Mouse (Mus musculus) thymus, postnatal 36 days (tissue): ENCODE data around the gene Samd4b.

ENCODE experiments used
- DNase-seq, 2 experiments: peaks; one replicate each; pipeline ENCODE4 v3.0.0; 2022; ENCODE audit warnings: mixed read lengths in 2 of 2

Gene Samd4b

GRCm38 (mm10) chr7:28490903-28491302 is 107.0 kb downstream of the Samd4b start:
- DNase-seq, result peak in 1 of 2 experiments; percentile 21

GRCm38 (mm10) chr7:28490410-28490809 is 107.5 kb downstream of the Samd4b start:
- DNase-seq, result peak; percentile 46 to 58

DNA sequence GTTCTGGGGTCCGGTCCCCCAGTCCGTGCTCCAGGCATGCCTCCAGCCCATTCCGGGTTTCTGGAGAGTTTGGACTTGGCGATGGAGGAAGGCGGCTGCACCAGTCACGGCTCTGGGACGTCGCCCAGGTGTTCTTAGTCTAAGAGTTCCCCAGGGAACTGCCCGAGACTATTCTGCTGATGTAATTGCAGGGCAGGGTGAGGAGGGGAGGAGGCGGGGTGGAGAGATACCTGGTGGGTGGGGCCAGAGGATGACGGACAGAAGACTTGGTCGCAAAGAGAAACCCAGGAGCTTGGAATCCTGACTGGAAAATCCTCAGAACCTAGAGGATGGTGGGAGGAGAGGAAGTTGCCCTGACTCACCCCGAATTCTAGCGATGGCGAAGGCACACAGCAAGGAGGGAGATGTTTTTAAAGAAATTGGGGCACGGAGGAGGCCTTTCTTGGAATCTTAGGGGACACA is 109.9 kb downstream of the Samd4b start:
- DNase-seq, result no peak

- no peak for DNase-seq
Observed at GRCm38 (mm10) chr7:28484192-28484591, 113.8 kb downstream of the Samd4b start.

DNA sequence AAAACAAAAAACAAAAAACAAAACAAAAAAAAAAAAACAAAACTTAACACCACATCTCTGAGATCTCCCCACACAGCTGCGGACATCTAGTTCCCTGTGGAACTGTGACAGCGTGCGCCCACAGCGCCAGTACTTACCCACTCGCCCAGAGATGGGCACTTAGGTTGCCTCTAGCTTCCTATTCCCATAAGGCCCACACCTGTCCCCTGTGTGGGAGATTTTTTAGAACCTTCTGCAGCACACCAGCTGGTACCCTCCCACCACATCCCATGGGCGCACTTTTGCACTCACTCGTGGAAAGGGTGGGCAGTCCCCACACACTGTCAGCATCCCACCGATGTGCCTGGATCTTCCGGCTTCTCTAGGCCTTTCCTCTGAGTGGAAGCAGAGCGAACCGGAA is 115.1 kb downstream of the Samd4b start:
- DNase-seq, result no peak

DNA sequence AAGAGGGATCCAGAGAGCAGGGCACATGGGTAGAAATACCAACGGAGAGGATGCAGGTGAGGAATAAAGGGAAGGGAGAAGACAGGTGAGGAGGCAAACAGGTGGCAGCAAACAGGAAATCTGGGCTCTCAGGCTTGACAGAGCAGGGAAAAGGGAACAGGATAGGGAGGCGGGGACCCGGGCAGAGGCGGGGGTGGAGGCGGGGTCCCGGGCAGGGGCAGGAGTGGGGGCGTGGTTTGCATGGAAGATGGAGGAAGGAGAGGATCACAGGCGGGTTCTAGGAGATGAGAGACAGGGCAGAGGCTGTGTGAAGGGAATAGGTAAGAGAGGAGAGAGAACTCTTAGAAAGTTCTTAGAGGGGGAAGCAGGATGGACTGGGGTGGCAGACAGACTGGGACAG is 119.1 kb downstream of the Samd4b start:
- DNase-seq, result no peak

DNA sequence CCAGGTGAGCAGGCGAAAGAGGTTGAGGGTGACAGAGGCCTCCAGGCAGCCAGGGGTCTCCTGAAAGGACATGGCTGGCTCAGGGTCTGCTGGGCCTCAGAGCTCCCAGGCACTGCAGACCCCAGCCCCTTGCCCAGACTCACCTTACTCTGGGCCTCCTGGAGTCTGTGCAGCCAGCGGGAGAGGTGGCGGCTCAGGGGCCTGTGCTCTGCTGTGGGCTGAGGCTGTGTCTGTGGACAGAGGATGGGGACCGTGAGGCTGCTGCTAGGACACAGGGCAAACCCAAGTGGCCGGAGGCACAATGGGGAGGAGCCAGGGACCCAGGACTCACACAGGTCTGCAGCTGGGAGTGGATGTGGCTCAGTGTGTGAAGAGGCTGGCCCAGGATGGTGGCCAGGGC is 120.6 kb downstream of the Samd4b start:
- DNase-seq, result no peak

GRCm38 (mm10) chr7:28476191-28476590 is 121.8 kb downstream of the Samd4b start:
- no peak for DNase-seq

- DNase-seq, result peak in 1 of 2 experiments; percentile 37
Observed at GRCm38 (mm10) chr7:28467213-28467751, 130.7 kb downstream of the Samd4b start.

- no peak for DNase-seq
Observed at GRCm38 (mm10) chr7:28466721-28467212, 131.2 kb downstream of the Samd4b start.

DNA sequence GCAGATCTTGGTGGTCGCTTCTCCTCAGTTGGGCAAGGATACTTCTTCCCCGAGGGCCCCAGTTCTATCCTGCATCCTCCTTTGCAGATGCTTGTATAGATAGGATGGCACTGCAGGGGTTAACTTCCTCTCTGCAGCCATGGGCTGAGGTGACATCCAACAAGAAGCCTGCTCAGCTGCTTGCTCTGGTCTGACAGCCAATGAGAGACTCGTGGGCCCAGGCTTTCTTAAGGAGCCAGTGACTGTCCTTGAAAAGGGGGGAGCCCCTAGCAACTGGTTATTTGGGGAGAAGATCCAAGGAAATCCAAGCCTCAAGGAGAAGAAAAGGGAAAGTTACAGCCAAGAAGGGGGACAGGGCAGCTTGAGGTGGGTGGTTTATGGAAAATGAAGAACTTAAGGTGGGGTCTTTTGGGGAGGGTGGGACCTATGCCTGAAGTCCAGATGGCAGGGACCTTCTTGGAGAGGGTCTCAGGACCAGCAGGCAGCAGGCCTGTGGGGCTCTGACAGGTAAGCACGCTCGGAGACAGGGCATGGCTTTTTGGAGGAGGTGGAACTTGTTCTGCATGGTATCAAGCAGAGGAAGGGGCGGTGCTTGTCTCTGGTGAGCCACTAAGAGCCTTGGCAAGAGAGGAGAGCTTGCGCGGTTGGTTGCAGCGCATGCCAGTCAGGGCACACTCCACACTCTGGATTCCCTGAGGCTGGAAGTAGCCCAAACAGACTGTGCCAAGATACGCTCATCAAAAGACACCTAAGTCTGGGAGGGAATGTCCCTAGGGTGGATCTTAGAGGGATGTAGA is 133.3 kb downstream of the Samd4b start:
- DNase-seq, result no peak

GRCm38 (mm10) chr7:28462769-28463168 is 135.2 kb downstream of the Samd4b start:
- DNase-seq, result no peak

DNA sequence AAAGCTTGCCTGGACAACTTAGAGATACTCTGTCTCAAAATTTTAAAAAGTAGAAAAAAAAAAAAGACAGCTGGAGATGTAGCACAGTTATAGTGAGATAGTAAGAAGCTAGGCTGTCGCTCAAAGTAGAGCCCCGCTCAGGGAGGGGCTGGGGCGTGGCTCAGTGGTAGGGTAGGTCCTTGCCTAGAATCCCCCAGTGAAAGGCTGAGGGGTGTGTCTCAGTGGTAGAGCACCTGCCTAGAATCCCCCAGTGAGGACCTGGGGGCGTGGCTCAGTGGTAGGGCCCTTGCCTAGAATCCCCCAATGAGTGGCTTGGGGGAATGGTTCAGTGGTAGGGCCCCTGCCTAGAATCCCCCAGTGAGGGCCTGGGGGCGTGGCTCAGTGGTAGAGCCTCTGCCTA is 137.6 kb downstream of the Samd4b start:
- no peak for DNase-seq

DNA sequence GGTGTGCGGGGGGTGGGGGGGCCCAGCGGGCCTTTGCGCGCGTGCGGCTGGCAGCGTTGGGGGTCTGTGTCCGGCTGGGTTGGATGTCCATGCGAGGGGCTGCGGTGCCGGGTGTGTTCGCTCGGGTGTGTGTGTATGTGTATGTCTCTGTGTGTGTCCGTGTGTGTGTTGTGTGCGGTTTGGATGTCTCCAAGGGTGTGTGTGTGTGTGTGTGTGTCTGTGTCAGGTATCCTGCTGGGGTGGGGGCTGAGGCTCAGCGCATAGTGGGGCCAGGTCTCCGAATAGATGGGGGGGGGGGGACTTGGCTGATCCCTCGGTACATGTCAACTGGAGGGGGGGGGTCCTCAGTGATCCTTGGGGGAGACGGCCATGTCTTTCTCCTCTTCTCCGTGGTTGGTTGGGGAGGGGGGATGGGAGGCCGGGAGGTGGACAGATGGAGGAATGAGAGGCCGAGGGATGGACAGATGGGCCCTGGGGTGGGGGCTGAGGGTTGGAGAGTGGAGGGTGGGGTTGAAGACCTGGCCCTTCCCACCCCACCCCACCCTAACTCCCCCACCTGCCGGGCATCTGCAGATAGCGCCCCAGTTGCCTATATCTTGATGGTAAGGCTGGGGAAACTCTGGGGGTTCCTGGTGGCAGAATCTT is 145.5 kb downstream of the Samd4b start:
- DNase-seq, result no peak

- peak in 1 of 2 experiments; percentile 49 for DNase-seq
Observed at GRCm38 (mm10) chr7:28451531-28452360, 146.2 kb downstream of the Samd4b start, which contains the start of gene Lrfn1. Lrfn1 (plus strand) TSS chr7:28451980.

DNA sequence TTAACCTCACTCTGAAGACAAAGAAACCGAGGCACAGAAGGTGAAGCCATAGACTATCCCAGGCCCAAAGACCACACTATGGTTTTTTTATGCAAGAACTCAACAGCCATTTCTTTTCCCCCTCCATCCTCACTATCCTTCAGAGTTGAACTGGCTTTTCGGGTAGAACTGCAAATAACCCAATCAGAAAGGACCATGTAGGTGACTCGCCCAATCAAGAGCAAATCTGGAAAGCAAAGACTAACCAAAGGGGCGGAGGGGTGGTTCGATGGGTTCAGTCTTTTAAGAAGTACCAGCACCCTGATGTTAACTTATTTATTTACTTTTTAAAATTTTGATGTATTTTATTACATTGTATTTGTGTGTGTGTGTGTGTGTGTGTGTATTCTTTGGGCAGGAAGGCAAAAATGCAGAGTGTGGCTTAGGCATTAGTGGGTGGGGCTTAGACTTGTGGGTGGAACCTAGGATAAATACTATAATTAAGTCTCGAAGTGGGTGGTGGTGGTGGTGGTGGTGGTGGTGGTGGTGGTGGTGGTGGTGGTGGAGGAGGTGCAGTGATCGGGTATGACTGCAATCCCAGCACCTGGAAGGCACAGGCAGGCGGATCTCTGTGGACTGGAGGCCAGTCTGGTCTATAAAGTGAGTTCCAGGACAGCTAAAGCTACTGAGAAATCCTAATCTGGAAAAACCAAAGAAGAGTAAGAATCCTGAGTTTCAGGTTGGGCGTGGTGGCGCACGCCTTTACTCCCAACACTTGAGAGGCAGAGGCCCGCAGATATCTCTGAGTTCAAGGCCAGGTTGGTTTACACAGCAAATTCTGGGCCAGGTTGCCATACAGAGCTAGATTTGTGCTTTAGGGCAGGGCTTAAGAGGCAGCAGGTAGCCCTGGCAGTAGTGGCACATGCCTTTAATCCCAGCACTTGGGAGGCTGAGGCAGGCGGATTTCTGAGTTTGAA is 149.8 kb downstream of the Samd4b start:
- DNase-seq, result no peak

DNA sequence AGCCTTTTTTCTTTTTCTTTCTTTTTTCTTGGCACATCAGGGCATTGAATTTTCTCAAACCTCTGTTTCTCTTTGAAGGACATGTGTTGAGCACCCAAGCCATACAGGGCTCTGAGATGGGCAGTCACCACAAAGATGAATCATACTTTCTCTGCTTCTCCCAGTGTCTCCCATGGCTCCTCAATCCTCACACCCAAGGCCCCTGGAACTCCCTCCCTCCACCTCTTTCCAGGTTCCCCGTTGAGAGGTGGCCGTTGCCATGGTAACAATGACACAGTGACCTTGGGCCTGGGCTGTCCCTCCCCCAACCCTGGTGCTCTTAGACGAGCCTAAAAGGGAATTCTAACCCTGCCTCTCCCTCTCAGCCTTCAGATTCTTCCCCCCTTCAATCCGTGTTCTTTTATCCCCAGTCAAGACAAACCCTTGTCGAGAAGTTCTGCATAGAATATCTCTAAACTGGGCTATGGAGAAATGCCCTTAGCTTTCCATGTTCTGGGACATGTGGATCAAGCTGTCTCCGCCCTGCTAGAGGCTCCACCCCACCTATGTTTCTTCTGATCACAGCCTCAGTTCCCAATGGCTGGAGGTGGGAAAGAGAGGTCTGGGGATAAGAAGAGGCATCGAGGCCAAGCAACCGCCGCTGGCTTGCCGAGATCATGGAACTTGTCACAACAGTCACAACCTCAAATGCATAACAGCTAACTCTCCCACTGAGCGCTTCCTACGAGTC is 150.7 kb downstream of the Samd4b start:
- DNase-seq, result peak in 1 of 2 experiments; percentile 31

DNA sequence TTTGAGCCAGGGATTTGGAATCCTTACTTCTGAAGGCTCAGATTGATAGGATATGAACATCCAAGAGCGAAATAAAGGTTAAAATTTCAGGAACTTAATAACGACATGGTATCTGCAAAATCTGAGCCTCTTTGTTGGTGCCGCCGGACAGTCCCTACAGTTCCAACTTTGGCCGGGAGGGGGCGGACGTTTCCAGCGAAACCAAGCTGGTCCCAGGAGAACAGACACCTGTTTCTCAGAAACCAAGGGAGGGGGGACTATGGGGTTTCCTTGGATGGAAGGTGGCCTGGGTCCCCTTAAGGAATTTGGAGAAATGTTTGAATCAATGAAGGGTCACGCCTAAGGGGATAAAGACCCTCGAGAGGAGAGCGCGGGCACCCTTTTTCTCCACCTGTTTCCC is 151.5 kb downstream of the Samd4b start:
- peak; percentile 79 to 86 for DNase-seq

DNA sequence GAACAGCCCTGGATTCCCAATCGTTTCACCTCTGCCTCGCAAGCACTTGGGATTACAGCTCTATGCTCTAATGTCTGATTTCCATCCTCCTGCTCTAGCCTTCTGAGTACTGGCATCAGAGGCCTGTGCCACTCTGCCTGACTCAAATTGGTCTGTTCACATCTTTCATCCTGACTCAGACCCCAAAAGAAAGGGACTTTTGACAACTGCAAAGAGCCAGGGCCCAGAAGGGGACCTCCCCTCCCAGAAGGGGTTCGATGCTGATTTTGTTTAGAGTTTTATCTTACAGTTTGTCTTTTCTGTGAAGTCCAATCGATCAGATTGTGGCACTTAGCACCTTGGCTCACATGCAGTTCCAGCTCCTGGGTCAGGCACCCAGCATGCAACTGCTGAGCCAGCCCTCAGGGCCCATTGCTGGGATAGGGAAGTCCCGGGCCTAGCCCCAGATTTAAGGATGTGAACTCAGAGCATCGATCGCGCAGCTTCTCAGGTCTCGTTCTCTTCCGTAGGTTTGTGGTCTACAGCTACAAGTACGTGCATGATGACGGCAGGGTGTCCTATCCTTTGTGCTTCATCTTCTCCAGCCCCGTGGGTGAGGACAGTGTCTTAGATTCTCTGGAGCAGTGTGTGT is 153.5 kb downstream of the Samd4b start:
- DNase-seq, result no peak

GRCm38 (mm10) chr7:28442688-28443087 is 155.3 kb downstream of the Samd4b start:
- DNase-seq, result no peak
